ENCODE assay signal across 8 mouse cellular contexts in the genomic region with DNA sequence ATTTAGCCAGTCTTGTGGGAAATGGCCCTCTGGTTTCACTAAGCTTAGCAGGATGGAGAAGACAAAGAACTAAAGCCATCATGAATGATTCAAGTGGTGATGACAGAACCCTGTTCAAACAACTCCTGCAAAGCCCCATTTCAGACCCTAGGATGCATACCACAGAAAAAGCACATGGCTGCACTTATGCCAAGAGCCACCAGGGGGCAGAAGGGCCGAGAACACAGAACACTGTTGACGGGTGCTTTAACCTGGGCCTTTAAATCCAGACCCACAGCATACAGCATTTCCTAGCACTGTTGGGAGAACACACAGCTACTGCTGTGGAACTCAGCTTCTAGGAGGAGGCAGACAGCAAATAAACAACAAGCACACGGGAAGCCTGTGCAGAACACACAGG. TPM values are rescaled to one million over a fixed set of nuclear protein-coding genes. Genes with fewer than 3 reads are reported as not detected.
DNase-seq lines count a peak whose midpoint lies in the region; ATAC-seq and TF ChIP-seq lines count a peak whose summit lies in the region.

No protein-coding gene starts in this region.

- no peaks in the 10 kb centered on the region for H3K27me3 ChIP-seq in hindbrain, postnatal 0 days (ENCODE audit: insufficient read depth, low read length)

- peaks cover 54% of the 10 kb centered on the region for H3K36me3 ChIP-seq in hindbrain, postnatal 0 days (ENCODE audit: insufficient read depth, low read length)

- no peak overlapping the region for H3K4me3 ChIP-seq in embryonic fibroblast, embryonic 13.5 days (ENCODE audit: insufficient read depth, low read length)
- H3K4me3 ChIP-seq in hindbrain, postnatal 0 days (ENCODE audit: low read length): no peak overlapping the region

- peak; percentile 54; the same call in 1 of the 2 replicates for TF ChIP-seq CTCF in embryonic fibroblast, embryonic 13.5 days (IDR thresholded peaks at IDR 0.05; ENCODE audit: borderline replicate concordance, insufficient read depth, low read length)
- TF ChIP-seq CTCF in hindbrain, postnatal 0 days (IDR thresholded peaks at IDR 0.05; ENCODE audit: low read depth): peak; percentile 84

- no peak for TF ChIP-seq POLR2A in embryonic fibroblast, embryonic 13.5 days (IDR thresholded peaks at IDR 0.05; ENCODE audit: low read depth, low read length)

- peak; percentile 45 for DNase-seq in 416B (ENCODE audit: low read depth)
- peak; percentile 35 to 45 for DNase-seq in CD8-positive naive resting alpha-beta T cell, adult 2 months (ENCODE audit: low read depth in 2 of 2, low spot score in 2 of 2)
- peak; percentile 56 for DNase-seq in brain, adult 2 months (ENCODE audit: low read depth, low spot score)
- peak; percentile 72 for DNase-seq in hindbrain, postnatal 0 days (ENCODE audit: low spot score)
- DNase-seq in left cerebral cortex, postnatal 14 days (ENCODE audit: low spot score in 2 of 2): peak; percentile 62 to 63
- peak; percentile 72 for DNase-seq in mesoderm, embryonic 11.5 days (ENCODE audit: low read depth, low spot score)
- DNase-seq in thymus, postnatal 14 days: peak; percentile 65

- H3K4me1 ChIP-seq in embryonic fibroblast, embryonic 13.5 days (ENCODE audit: control insufficient read depth, insufficient read depth, low read length): no peaks in the 10 kb centered on the region
- no peaks in the 10 kb centered on the region for H3K4me1 ChIP-seq in hindbrain, postnatal 0 days (ENCODE audit: insufficient read depth, low read length)

- H3K4me2 ChIP-seq in hindbrain, postnatal 0 days (ENCODE audit: low read depth, low read length): no peak overlapping the region

- WGBS in hindbrain, postnatal 0 days: 27% methylated on average over 3 of the region's 3 CpGs

- H3K9ac ChIP-seq in hindbrain, postnatal 0 days (replicated peaks; ENCODE audit: low read length): no peak overlapping the region

- H3K27ac ChIP-seq in embryonic fibroblast, embryonic 13.5 days (ENCODE audit: insufficient read depth, low read length): no peak overlapping the region
- H3K27ac ChIP-seq in hindbrain, postnatal 0 days: no peak overlapping the region

- intact Hi-C loops in left cerebral cortex, postnatal 14 days (cut with DNase I): no loop called here

- 0 out of 2 replicates have a peak, but pooled peaks have one; percentile 71 for ATAC-seq in hindbrain, postnatal 0 days

- H3K9me3 ChIP-seq in hindbrain, postnatal 0 days (ENCODE audit: low read length): no peaks in the 10 kb centered on the region

RNA-seq across cellular contexts. Expression of gene Kctd3, which starts 27.6 kb away (rescaled TPM):
- 27.4 and 33.6 TPM in 2 replicates for polyA plus RNA-seq in embryonic fibroblast, embryonic 13.5 days (2011; ENCODE audit: insufficient read length, low read depth, missing spikeins)
- total RNA-seq in hindbrain, postnatal 0 days (2014; rRNA removed): 65.0 and 73.8 TPM in 2 replicates
- 40.7 and 45.4 TPM in 2 replicates for polyA plus RNA-seq in hindbrain, postnatal 0 days (2015; fragmentation: Nextera tagmentation; extraction: Ambion mirVana)
- total RNA-seq in left cerebral cortex, postnatal 14 days (2021): 100 to 1,000 TPM; 110 to 113 TPM
